Mouse (Mus musculus) heart, adult 2 months (tissue): ENCODE results near the gene Fez2. TPM values are rescaled to one million over a fixed set of nuclear protein-coding genes. Genes with fewer than 3 reads are reported as not detected.

Experiments used
- DNase-seq, 2 experiments: peaks; one replicate each; pipeline ENCODE4 v3.0.0; 2021
- H3K27ac ChIP-seq: fragments of 200-600 bp; 2 replicates; pipeline ENCODE4 v1.8.1; 2022
- H3K27me3 ChIP-seq: fragments of 200-500 bp; 2 replicates; pipeline ENCODE4 v1.6.1; 2012; ENCODE audit warnings: mild to moderate bottlenecking, low read length, inconsistent platforms, mixed read lengths; ENCODE audit not compliant: control insufficient read depth, insufficient read depth
- H3K36me3 ChIP-seq: fragments of 200-500 bp; 2 replicates; pipeline ENCODE4 v1.6.1; 2012; ENCODE audit warnings: low read length, inconsistent platforms; ENCODE audit not compliant: control insufficient read depth, insufficient read depth
- H3K4me1 ChIP-seq: fragments of 200-500 bp; 2 replicates; pipeline ENCODE4 v1.6.1; 2011; ENCODE audit warnings: low read length; ENCODE audit not compliant: control insufficient read depth, insufficient read depth
- H3K4me3 ChIP-seq: fragments of 200-600 bp; 2 replicates; pipeline ENCODE4 v1.8.1; 2022
- H3K79me2 ChIP-seq: fragments of 200-500 bp; replicated peaks from 2 replicates; pipeline ENCODE4 v1.6.1; 2012; ENCODE audit warnings: mild to moderate bottlenecking, inconsistent platforms, low read length, moderate library complexity, mixed read lengths; ENCODE audit not compliant: control insufficient read depth, insufficient read depth
- H3K9ac ChIP-seq: fragments of 200-500 bp; 2 replicates; pipeline ENCODE4 v1.6.1; 2012; ENCODE audit warnings: low read depth, mild to moderate bottlenecking, control low read depth, inconsistent platforms, low read length, mixed read lengths
- CTCF ChIP-seq: fragments of 200-600 bp; IDR thresholded peaks from 2 replicates; pipeline ENCODE4 v1.8.1; 2022; ENCODE audit warnings: antibody characterized with exemption, mild to moderate bottlenecking, moderate library complexity
- EP300 ChIP-seq: fragments of 200-500 bp; IDR thresholded peaks from 2 replicates; pipeline ENCODE4 v1.6.1; 2011; ENCODE audit warnings: low read depth, low read length, control low read depth; ENCODE audit not compliant: insufficient read depth
- POLR2A ChIP-seq: fragments of 200-500 bp; IDR thresholded peaks from 2 replicates; pipeline ENCODE4 v1.6.1; 2011; ENCODE audit warnings: mild to moderate bottlenecking, low read depth, low read length, control low read depth; ENCODE audit not compliant: insufficient read depth
- WGBS: fragments of 180-500 bp; shearing (Covaris S2); methylation state at CpG from one replicate; pipeline ENCODE4 v1.1.7; 2018; 5-methylcytosine and 5-hydroxymethylcytosine counted together
- intact Hi-C: fragments of 180-260 bp; cut with DNase I; formaldehyde crosslinking; loops from one replicate; pipeline ENCODE4 v1.15.1; 2025
- polyA plus RNA-seq: library from polyadenylated mRNA; depleted of rRNA; stranded (reverse); fragments of >200 nt; gene quantifications from 2 replicates; pipeline ENCODE4 v1.2.3, GENCODE M21; 2012; rRNA removed
- total RNA-seq, 2 experiments: library from RNA; stranded (reverse); gene quantifications; 2 replicates each; pipeline ENCODE4 v1.2.3; 2021

The Fez2 gene
- total and polyA plus RNA-seq, 3 experiments, result 50.4 to 80.1 (median 76.7) TPM

- H3K4me1 ChIP-seq, result peaks cover 16% of the 10 kb centered on the region
- TF ChIP-seq EP300 (no peak), POLR2A (no peak), CTCF (no peak)
- peak overlapping the region; percentile 24 for H3K27ac ChIP-seq
- DNase-seq, result peak in 1 of 2 experiments; percentile 27
- 37% methylated on average over 18 of the region's 18 CpGs for WGBS
- no peaks in the 10 kb centered on the region for H3K27me3 ChIP-seq
- H3K4me3 ChIP-seq, result no peak overlapping the region
- intact Hi-C loops, result no loop called here
- H3K36me3 ChIP-seq, result peaks cover 19% of the 10 kb centered on the region
- no peak overlapping the region for H3K9ac ChIP-seq
- no peaks in the 10 kb centered on the region; the same call in 1 of the 2 replicates for H3K79me2 ChIP-seq
These were observed 95.3 kb downstream of the Fez2 start for GRCm38 (mm10) chr17:78322369-78323335.

- no peak overlapping the region for H3K4me3 ChIP-seq
- H3K9ac ChIP-seq, result no peak overlapping the region
- peaks cover 12% of the 10 kb centered on the region; the same call in 1 of the 2 replicates for H3K36me3 ChIP-seq
- TF ChIP-seq EP300, result no peak
- TF ChIP-seq CTCF, result no peak
- no peak for TF ChIP-seq POLR2A
- H3K27me3 ChIP-seq, result no peaks in the 10 kb centered on the region
- intact Hi-C loops, result no loop called here
- peak; percentile 17 to 21 for DNase-seq
- H3K4me1 ChIP-seq, result peaks cover 15% of the 10 kb centered on the region
- H3K79me2 ChIP-seq, result no peaks in the 10 kb centered on the region; the same call in 1 of the 2 replicates
- peak overlapping the region; percentile 27 for H3K27ac ChIP-seq
- WGBS, result 81% methylated on average over 11 of the region's 11 CpGs
These were observed 96.6 kb downstream of the Fez2 start for GRCm38 (mm10) chr17:78321216-78321835.

Other genes starting within 250 kb of the Fez2 start
- 10 to 100 TPM; 50.6 to 55.4 TPM for gene Crim1, start 217.9 kb downstream of the Fez2 start, total RNA-seq
- 28.2 and 42.9 TPM in 2 replicates for gene Crim1, start 217.9 kb downstream of the Fez2 start, polyA plus RNA-seq
- gene Vit, start 89.9 kb upstream of the Fez2 start, total RNA-seq, result 1 to 10 TPM; 1.6 to 1.7 TPM
- gene Vit, start 89.9 kb upstream of the Fez2 start, polyA plus RNA-seq, result 2.7 and 4.4 TPM in 2 replicates